23 mouse cellular contexts compared by ENCODE assay signal in genomic region chr2:154211881-154212280, GRCm38 (mm10). TPM values are rescaled to one million over a fixed set of nuclear protein-coding genes. Genes with fewer than 3 reads are reported as not detected.
A peak's percentile ranks its signal among the peaks of the same experiment; 100 is the strongest.
DNase-seq lines count a peak whose midpoint lies in the region.
"Had no signal": no experiment of that assay in that cellular context is flagged by ENCODE, and none has a peak within 500 bp of the region (broad histone marks: within the 10 kb centered on the region; RNA-seq: fewer than 3 reads in every experiment).

No protein-coding gene starts in this region.

- peak; percentile 72 to 84 for DNase-seq in frontal cortex, adult 2 months (ENCODE audit: extremely low spot score in 1 of 2, low spot score in 1 of 2)
- peak; percentile 28 to 38 for DNase-seq in frontal cortex, postnatal 25 days (ENCODE audit: low spot score in 2 of 2)
- peak; percentile 65 to 77 for DNase-seq in left cerebral cortex, adult 18-20 months (ENCODE audit: low spot score in 2 of 2)
- DNase-seq in right cerebral cortex, adult 2 months (ENCODE audit: low spot score in 2 of 2) = peak; percentile 80 to 81
- no peak for DNase-seq in lung, postnatal 10 days
- DNase-seq in spleen, adult 18-20 months = no peak
- no peak for DNase-seq in gastrocnemius, postnatal 25 days
- no peak for DNase-seq in retina, embryonic 14.5 days (ENCODE audit: low spot score)
- DNase-seq: cerebellum, adult 9-11 months; heart, postnatal 10 days; lung, embryonic 14.5 days; thymus, postnatal 4 days had no signal

RNA-seq across cellular contexts. Expression of gene Bpifb5, which starts 11.7 kb away (rescaled TPM):
- 0.14 and 0.17 TPM in 2 replicates for polyA plus RNA-seq in frontal cortex, adult 2 months (2012; rRNA removed)
- total RNA-seq in left cerebral cortex, adult 18-20 months (2021) = not detected
- total RNA-seq in gastrocnemius, postnatal 25 days (2021) = not detected
- total RNA-seq: adrenal gland, postnatal 4 days; heart, adult 8-10 months; heart, postnatal 10 days had no signal
- polyA plus RNA-seq: inflammation-experienced regulatory T-cells, adult 6 months; liver, embryonic 11.5 days; macrophage; midbrain, embryonic 14.5 days had no signal

RNA-seq across cellular contexts. Expression of gene Bpifb1, which starts 21.3 kb away (rescaled TPM):
- polyA plus RNA-seq in frontal cortex, adult 2 months (2012; rRNA removed) = 0.36 and 0.40 TPM in 2 replicates
- total RNA-seq in left cerebral cortex, adult 18-20 months (2021) = under 1 TPM in 1 of 2 experiments, not detected in 1; 0.21 TPM
- not detected for total RNA-seq in gastrocnemius, postnatal 25 days (2021)
- polyA plus RNA-seq: hindbrain, embryonic 12.5 days; inflammation-experienced regulatory T-cells, adult 6 months; limb, embryonic 10.5 days; liver, embryonic 11.5 days; macrophage had no signal

RNA-seq across cellular contexts. Expression of gene Bpifb9a, which starts 45.8 kb away (rescaled TPM):
- polyA plus RNA-seq in frontal cortex, adult 2 months (2012; rRNA removed) = not detected in 2 replicates
- total RNA-seq in left cerebral cortex, adult 18-20 months (2021) = not detected
- total RNA-seq in gastrocnemius, postnatal 25 days (2021) = not detected
- total RNA-seq: adrenal gland, postnatal 4 days; ES-E14; heart, adult 8-10 months; heart, postnatal 10 days had no signal
- polyA plus RNA-seq: embryonic facial prominence, embryonic 14.5 days; hindbrain, embryonic 12.5 days; inflammation-experienced regulatory T-cells, adult 6 months; kidney, postnatal 0 days; limb, embryonic 10.5 days; liver, embryonic 11.5 days; lung, embryonic 14.5 days; macrophage; midbrain, embryonic 14.5 days had no signal

RNA-seq across cellular contexts. Expression of gene Bpifa5, which starts 49.5 kb away (rescaled TPM):
- not detected in 2 replicates for polyA plus RNA-seq in frontal cortex, adult 2 months (2012; rRNA removed)
- total RNA-seq in left cerebral cortex, adult 18-20 months (2021) = not detected
- not detected for total RNA-seq in gastrocnemius, postnatal 25 days (2021)
- total RNA-seq: adrenal gland, postnatal 4 days; ES-E14; heart, adult 8-10 months; heart, postnatal 10 days had no signal
- polyA plus RNA-seq: embryonic facial prominence, embryonic 14.5 days; hindbrain, embryonic 12.5 days; inflammation-experienced regulatory T-cells, adult 6 months; kidney, postnatal 0 days; limb, embryonic 10.5 days; liver, embryonic 11.5 days; lung, embryonic 14.5 days; macrophage; midbrain, embryonic 14.5 days had no signal

Comparison
In these comparisons a context has a peak if more than half of its experiments do, and no peak if none do; other contexts are left out.
1. DNase-seq: peak in frontal cortex, adult 2 months (2 of 2), frontal cortex, postnatal 25 days (2 of 2), left cerebral cortex, adult 18-20 months (2 of 2) and right cerebral cortex, adult 2 months (2 of 2); none in lung, postnatal 10 days (single experiment), spleen, adult 18-20 months (0 of 2), gastrocnemius, postnatal 25 days (single experiment) and retina, embryonic 14.5 days (single experiment).